Comparison of ENCODE assay signal across 12 mouse cellular contexts in genomic region chr3:101929105-101929876, GRCm38 (mm10). TPM values are rescaled to one million over a fixed set of nuclear protein-coding genes. Genes with fewer than 3 reads are reported as not detected.
A peak's percentile ranks its signal among the peaks of the same experiment; 100 is the strongest.
DNase-seq lines count a peak whose midpoint lies in the region; ATAC-seq and TF ChIP-seq lines count a peak whose summit lies in the region.
"Had no signal": no experiment of that assay in that cellular context is flagged by ENCODE, and none has a peak within 500 bp of the region (broad histone marks: within the 10 kb centered on the region; RNA-seq: fewer than 3 reads in every experiment).

No protein-coding gene starts in this region.

- H3K36me3 ChIP-seq in heart, embryonic 13.5 days = no peaks in the 10 kb centered on the region
- H3K36me3 ChIP-seq in embryonic facial prominence, embryonic 14.5 days (ENCODE audit: control insufficient read depth, insufficient read depth, low read length) = no peaks in the 10 kb centered on the region
- H3K36me3 ChIP-seq in midbrain, embryonic 13.5 days = no peaks in the 10 kb centered on the region

- DNase-seq in heart, adult 18-20 months = no peak
- DNase-seq in brain, embryonic 14.5 days (ENCODE audit: low read depth) = peak; percentile 85
- DNase-seq in embryonic facial prominence, embryonic 14.5 days (ENCODE audit: low spot score) = peak; percentile 54
- DNase-seq in frontal cortex, adult 2 months (ENCODE audit: extremely low spot score in 1 of 2, low spot score in 1 of 2) = no peak
- DNase-seq: right cerebral cortex, postnatal 4 days; thymus, adult 18-20 months had no signal

- H3K9me3 ChIP-seq in heart, embryonic 13.5 days = no peaks in the 10 kb centered on the region
- H3K9me3 ChIP-seq in embryonic facial prominence, embryonic 14.5 days (ENCODE audit: control insufficient read depth, low read length) = no peaks in the 10 kb centered on the region
- H3K9me3 ChIP-seq in midbrain, embryonic 13.5 days = no peaks in the 10 kb centered on the region

- TF ChIP-seq POLR2A in brain, embryonic 14.5 days (IDR thresholded peaks at IDR 0.05; ENCODE audit: borderline replicate concordance, extremely low read depth, insufficient read depth, insufficient read length, poor library complexity, severe bottlenecking) = no peak

- H3K4me3 ChIP-seq in heart, embryonic 13.5 days = no peak overlapping the region
- no peak overlapping the region for H3K4me3 ChIP-seq in embryonic facial prominence, embryonic 14.5 days (ENCODE audit: low read depth, low read length)
- no peak overlapping the region for H3K4me3 ChIP-seq in midbrain, embryonic 13.5 days (replicated peaks)
- H3K4me3 ChIP-seq: layer of hippocampus, adult 2 months had no signal

- H3K27ac ChIP-seq in heart, embryonic 13.5 days (replicated peaks) = no peak overlapping the region
- H3K27ac ChIP-seq in embryonic facial prominence, embryonic 14.5 days (replicated peaks; ENCODE audit: low read depth, low read length) = no peak overlapping the region
- no peak overlapping the region for H3K27ac ChIP-seq in midbrain, embryonic 13.5 days
- H3K27ac ChIP-seq: layer of hippocampus, adult 2 months; liver, embryonic 14.5 days had no signal

- no peak overlapping the region for H3K9ac ChIP-seq in heart, embryonic 13.5 days
- H3K9ac ChIP-seq in embryonic facial prominence, embryonic 14.5 days (ENCODE audit: low read depth, low read length) = no peak overlapping the region
- H3K9ac ChIP-seq in midbrain, embryonic 13.5 days (replicated peaks) = no peak overlapping the region
- H3K9ac ChIP-seq: liver, embryonic 14.5 days had no signal

- 0 out of 2 replicates have a peak, but pooled peaks have one; percentile 19 for ATAC-seq in heart, embryonic 13.5 days (ENCODE audit: extremely low read depth, insufficient number of reproducible peaks, low FRiP score, low TSS enrichment)
- peak; percentile 48; the same call in 1 of the 2 replicates for ATAC-seq in embryonic facial prominence, embryonic 14.5 days (ENCODE audit: low read depth)
- peak; percentile 63; the same call in 1 of the 2 replicates for ATAC-seq in midbrain, embryonic 13.5 days
- no peak; the same call in 1 of the 2 replicates for ATAC-seq in granulocyte monocyte progenitor cell, adult 5-6 weeks (replicated peaks; ENCODE audit: poor library complexity, severe bottlenecking)
- no peak for ATAC-seq in megakaryocyte-erythroid progenitor cell, adult 5-6 weeks (replicated peaks; ENCODE audit: low FRiP score, low TSS enrichment, poor library complexity, severe bottlenecking)

- TF ChIP-seq CTCF in brain, embryonic 14.5 days (IDR thresholded peaks at IDR 0.05; ENCODE audit: borderline replicate concordance, extremely low read depth, insufficient read depth, insufficient read length) = no peak

- H3K4me1 ChIP-seq in heart, embryonic 13.5 days = peaks cover 26% of the 10 kb centered on the region
- H3K4me1 ChIP-seq in embryonic facial prominence, embryonic 14.5 days (ENCODE audit: control insufficient read depth, insufficient read depth, low read length) = peaks cover 11% of the 10 kb centered on the region
- H3K4me1 ChIP-seq in midbrain, embryonic 13.5 days (replicated peaks) = peaks cover 28% of the 10 kb centered on the region

- 33% methylated on average over 4 of the region's 4 CpGs for WGBS in heart, embryonic 13.5 days
- WGBS in embryonic facial prominence, embryonic 14.5 days = 41% methylated on average over 4 of the region's 4 CpGs
- 47% methylated on average over 4 of the region's 4 CpGs for WGBS in midbrain, embryonic 13.5 days

- no peaks in the 10 kb centered on the region for H3K27me3 ChIP-seq in heart, embryonic 13.5 days (replicated peaks)
- no peaks in the 10 kb centered on the region for H3K27me3 ChIP-seq in embryonic facial prominence, embryonic 14.5 days (replicated peaks; ENCODE audit: control insufficient read depth, insufficient read depth, low read length)
- no peaks in the 10 kb centered on the region for H3K27me3 ChIP-seq in midbrain, embryonic 13.5 days

- no peak overlapping the region for H3K4me2 ChIP-seq in heart, embryonic 13.5 days
- no peak overlapping the region for H3K4me2 ChIP-seq in embryonic facial prominence, embryonic 14.5 days (ENCODE audit: low read depth, low read length)
- no peak overlapping the region for H3K4me2 ChIP-seq in midbrain, embryonic 13.5 days (replicated peaks)

RNA-seq across cellular contexts. Expression of gene Slc22a15, which starts 5.0 kb away (rescaled TPM):
- polyA plus RNA-seq in heart, embryonic 13.5 days (2015; fragmentation: Nextera tagmentation; extraction: Ambion mirVana) = 5.2 and 5.5 TPM in 2 replicates
- 1 to 10 TPM; 1.4 to 2.9 TPM for total RNA-seq in heart, adult 18-20 months (2021)
- polyA plus RNA-seq in brain, embryonic 14.5 days (2012; rRNA removed) = 11.5 and 15.9 TPM in 2 replicates
- polyA plus RNA-seq in embryonic facial prominence, embryonic 14.5 days (2014; fragmentation: Nextera tagmentation; extraction: Ambion mirVana) = 4.8 and 6.8 TPM in 2 replicates
- 8.2 and 8.8 TPM in 2 replicates for polyA plus RNA-seq in midbrain, embryonic 13.5 days (2015; fragmentation: Nextera tagmentation; extraction: Ambion mirVana)
- 4.4 and 5.6 TPM in 2 replicates for polyA plus RNA-seq in frontal cortex, adult 2 months (2012; rRNA removed)
- 5.1 and 11.0 TPM in 2 replicates for total RNA-seq in granulocyte monocyte progenitor cell, adult 5-6 weeks (2014; fragmentation: Nextera tagmentation)
- total RNA-seq in granulocyte monocyte progenitor cell, adult 5-6 weeks (2017) = 4.4 and 4.5 TPM in 2 replicates
- total RNA-seq in megakaryocyte-erythroid progenitor cell, adult 5-6 weeks (2014; fragmentation: Nextera tagmentation) = 1.7 and 2.1 TPM in 2 replicates
- total RNA-seq in megakaryocyte-erythroid progenitor cell, adult 5-6 weeks (2017) = 0.42 and 1.2 TPM in 2 replicates

Comparison
In these comparisons a context has a peak if more than half of its experiments do, and no peak if none do; other contexts are left out.
1. ATAC-seq: peak in heart, embryonic 13.5 days (single experiment), embryonic facial prominence, embryonic 14.5 days (single experiment) and midbrain, embryonic 13.5 days (single experiment); none in granulocyte monocyte progenitor cell, adult 5-6 weeks (single experiment) and megakaryocyte-erythroid progenitor cell, adult 5-6 weeks (single experiment).
2. DNase-seq: peak in brain, embryonic 14.5 days (single experiment) and embryonic facial prominence, embryonic 14.5 days (single experiment); none in heart, adult 18-20 months (0 of 2) and frontal cortex, adult 2 months (0 of 2).